Mouse (Mus musculus): ENCODE data around the gene Lsm7.

The Lsm7 gene

DNA sequence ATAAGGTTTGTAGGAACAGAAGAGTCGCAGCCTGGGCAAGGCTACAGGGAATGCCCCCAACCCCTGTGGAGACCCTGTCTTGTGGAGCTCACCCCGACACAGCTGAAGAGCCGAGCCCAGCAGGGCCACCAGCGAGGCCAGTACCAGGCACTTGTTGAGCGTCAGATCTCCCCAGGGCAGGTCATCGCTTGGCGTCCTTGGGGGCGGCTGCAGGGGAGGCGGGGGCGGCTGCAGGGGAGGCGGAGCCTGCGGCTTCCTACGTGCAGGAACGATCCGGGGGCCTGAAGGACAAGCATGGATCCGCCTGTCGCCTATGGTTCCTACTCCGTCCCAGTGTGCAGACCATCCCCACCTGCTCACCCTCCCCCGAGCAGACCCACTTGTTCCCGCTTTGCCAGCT lies 44.9 kb downstream of the Lsm7 start:
- no peak for DNase-seq

DNA sequence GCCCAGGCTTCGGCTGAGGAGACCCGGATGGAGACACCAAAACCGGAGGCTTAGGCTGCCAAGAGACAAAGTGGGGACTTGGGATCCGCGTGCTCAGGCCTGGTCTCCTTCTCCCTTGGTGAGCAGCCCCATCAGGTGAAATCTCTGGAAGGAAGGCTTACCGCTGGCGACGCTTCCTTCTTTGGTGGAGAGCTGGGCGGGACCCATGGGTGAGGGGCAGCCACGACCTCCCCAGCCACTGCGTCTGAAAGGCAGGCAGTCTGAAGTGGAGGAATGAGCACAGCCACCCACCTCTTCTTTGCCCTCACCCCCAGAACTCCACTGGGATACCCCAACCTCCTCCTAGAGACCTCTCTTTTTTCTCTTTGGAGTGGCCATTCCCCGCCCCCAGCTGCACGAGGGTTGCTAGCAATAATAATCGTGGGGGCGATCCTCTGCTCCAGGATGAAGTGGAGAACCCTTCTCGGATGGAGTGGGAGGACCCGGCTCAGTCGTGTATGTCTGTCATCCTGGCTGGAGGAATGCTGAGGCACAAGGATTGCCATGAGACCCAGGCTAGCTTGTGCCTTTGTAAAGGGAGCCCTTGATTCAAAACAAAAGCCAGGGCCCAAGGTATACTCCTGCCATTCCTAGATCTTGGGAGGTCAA lies 45.9 kb downstream of the Lsm7 start:
- no peak for DNase-seq

DNA sequence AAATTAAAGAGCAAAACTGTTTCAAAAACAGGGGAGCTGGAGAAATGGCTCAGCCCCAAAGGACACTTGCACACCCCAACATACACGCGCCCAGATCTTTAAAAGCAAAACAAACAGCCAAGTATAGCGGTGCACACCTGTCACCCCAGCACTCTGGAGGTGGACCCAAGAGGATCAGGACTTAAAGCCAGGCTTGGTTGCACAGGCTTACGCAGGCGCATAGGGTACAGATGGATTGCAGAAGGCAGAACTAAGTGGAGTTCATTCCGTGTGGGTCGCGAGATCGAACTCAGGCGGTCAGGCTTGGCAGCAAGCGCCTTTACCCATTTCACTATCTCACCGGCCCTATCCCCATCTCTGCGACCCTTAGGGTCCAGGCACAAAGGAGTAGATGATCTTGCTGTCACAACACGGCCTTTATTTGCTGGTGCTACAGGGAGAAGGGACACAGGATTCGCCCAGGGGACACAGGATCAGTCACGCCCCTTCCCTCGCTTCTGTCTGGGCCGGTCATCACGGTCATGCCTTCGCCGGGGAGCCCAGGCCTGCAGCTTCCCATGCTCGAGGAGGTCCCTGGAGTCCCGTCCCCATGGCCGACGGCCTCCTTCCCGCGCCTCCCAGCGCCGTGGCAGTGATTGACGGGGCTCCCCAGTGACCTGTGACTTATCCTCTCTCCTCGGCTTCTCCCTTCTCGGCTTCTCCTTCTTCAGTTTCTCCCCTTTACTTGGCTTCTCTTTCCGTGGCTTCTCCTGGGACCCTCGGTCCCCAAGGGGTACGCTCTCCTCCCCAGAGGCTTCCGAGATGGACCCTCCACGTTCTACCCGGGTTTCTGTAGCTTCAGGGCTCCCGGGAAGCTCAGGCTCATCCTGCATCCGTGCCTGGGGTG lies 46.7 kb downstream of the Lsm7 start:
- DNase-seq: no peak

DNA sequence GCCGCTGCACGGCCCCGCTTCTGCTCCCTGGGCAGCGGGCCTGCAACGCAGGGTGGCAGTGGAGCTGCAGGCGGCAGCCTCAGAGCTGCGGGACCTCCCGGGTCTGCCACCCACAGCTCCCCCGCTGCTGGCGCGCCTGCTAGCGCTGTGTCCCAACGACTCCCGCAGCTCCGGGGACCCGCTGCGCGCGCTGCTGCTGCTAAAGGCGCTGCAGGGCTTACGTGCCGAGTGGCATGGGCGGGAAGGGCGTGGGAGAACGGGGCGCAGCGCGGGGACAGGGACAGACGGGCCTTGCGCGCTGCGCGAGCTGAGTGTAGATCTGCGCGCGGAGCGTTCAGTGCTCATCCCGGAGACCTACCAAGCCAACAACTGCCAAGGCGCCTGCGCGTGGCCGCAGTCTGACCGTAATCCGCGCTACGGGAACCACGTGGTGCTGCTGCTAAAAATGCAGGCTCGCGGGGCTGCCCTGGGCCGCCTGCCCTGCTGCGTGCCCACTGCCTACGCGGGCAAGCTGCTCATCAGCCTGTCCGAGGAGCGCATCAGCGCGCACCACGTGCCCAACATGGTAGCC lies 47.9 kb downstream of the Lsm7 start:
- peak; percentile 43 to 51 for DNase-seq

DNA sequence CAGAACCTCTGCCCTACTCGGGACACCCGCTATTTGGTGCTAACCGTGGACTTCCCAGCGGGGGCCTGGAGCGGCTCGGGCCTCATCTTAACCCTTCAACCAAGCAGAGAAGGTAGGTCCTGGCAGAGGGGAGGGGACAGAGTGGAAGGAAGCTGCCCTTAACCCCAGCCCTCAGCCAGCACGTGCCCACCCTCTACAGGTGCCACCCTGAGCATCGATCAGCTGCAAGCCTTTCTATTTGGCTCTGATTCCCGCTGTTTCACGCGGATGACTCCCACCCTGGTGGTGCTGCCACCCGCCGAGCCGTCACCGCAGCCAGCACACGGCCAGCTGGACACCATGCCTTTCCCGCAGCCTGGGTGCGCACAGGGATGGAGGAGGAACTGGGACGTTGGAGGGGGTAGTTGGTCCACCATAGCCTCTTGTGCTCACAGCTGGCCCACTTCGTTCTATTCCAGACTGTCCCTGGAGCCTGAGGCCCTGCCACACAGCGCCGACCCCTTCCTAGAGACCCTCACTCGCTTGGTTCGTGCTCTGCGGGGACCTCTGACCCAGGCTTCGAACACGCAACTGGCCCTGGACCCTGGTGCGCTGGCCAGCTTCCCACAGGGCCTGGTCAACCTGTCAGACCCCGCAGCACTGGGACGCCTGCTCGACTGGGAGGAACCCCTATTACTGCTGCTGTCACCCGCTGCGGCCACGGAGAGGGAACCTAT lies 48.5 kb downstream of the Lsm7 start:
- DNase-seq: no peak

DNA sequence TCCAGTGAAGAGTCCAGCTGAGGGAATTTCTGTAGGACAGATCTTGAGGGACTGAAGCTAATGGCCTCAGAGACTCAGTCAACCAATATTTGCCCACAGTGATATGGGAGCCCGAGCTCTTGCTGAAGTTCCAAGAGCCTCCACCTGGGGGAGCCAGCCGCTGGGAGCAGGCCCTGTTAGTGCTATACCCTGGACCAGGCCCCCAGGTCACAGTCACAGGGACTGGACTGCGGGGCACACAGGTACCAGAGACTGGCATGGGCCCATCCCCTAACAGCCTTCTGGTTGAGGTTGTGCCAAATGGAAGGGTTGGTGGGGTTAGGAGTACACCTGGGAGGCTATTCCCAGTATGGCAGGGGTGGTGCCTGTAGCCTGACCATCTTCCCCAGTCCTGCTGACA lies 49.1 kb downstream of the Lsm7 start:
- DNase-seq: peak; percentile 86 to 88

DNA sequence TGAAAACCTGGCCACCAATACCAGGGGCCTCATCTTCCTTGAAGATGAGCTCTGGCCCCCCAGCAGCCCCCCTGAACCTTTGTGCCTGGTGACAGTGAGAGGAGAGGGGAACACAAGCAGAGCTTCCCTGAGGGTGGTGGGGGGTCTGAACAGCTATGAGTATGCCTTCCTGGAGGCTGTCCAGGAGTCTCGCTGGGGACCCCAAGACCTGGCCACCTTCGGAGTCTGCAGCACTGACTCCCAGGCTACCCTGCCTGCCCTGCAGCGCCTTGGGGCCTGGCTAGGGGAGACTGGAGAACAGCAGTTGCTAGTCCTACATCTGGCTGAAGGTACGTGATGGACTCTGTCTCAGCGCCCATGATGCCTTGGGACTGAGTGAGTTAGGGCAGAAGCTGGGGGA lies 49.7 kb downstream of the Lsm7 start:
- DNase-seq: no peak

DNA sequence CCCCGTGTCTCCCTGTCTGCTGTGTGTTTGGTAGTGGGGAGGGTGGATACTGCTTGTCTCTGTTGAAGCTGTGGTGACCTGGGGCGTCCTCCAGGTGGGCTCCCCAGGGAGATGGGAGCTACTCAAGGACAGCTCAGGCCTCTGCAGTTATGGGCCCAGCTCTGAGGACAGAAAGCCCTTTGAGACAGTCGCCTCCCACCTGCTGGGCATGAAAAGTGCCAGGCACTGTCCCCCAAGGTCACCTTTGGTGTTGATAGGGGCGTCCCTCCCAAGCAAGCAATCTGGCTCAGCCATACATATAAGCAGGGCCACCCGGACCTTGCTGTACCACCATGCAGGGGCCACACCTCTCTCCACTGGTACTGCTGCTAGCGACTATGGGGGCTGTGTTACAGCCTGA lies 50.1 kb downstream of the Lsm7 start, which contains the start of gene Amh:
Gene Amh, plus strand, starts transcription at position 328 of the 400 bp plus-strand sequence.
- DNase-seq: no peak

DNA sequence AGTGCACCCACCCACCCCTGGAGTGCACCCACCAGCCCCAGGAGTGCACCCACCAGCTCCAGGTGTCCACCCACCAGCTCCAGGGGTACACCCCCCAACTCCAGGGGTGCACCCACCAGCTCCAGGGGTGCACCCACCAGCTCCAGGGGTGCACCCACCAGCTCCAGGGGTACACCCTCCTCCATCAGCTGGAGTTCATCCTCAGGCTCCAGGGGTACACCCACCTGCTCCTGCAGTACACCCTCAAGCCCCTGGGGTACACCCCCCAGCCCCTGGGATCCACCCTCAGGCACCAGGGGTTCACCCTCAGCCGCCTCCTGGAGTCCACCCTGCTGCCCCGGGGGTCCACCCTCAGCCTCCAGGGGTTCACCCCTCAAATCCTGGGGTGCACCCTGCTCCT lies 50.7 kb downstream of the Lsm7 start:
- DNase-seq: no peak

DNA sequence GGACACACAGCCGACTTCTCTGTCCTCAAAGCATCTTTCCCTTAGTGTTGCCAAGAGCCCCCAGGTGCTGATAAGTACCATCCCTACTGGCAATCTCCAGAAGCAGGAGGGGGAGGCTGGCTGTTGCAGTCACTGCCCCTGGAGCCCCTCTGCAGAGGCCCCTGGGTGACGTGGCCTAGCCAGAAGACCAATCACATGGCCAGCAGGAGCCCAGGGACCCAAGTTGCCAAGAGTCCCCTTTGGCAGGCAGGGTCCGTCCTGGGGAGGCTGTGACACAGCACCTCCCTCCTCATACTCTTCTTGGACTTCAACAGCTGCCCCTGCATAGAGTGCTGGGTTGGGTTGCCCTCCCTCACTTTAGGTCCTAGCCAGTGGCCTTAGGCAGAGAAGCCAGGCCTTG lies 52.0 kb downstream of the Lsm7 start:
- DNase-seq: no peak

Measured in B cell, adult 2 months (primary cell).